Mouse (Mus musculus) heart, adult 2 months (tissue): ENCODE data around the gene Isg20.

Experiments
- CTCF ChIP-seq: fragments of 200-600 bp; IDR thresholded peaks from 2 replicates; pipeline ENCODE4 v1.8.1; 2022; ENCODE audit warnings: antibody characterized with exemption, mild to moderate bottlenecking, moderate library complexity
- EP300 ChIP-seq: fragments of 200-500 bp; IDR thresholded peaks from 2 replicates; pipeline ENCODE4 v1.6.1; 2011; ENCODE audit warnings: low read depth, low read length, control low read depth; ENCODE audit not compliant: insufficient read depth
- POLR2A ChIP-seq: fragments of 200-500 bp; IDR thresholded peaks from 2 replicates; pipeline ENCODE4 v1.6.1; 2011; ENCODE audit warnings: mild to moderate bottlenecking, low read depth, low read length, control low read depth; ENCODE audit not compliant: insufficient read depth

- TF ChIP-seq CTCF (no peak), EP300 (no peak), POLR2A (no peak)
Measured at GRCm38 (mm10) chr7:78895021-78895652, 18.1 kb upstream of the Isg20 start.
